Mouse (Mus musculus) MEL (cell line): ENCODE data around the gene Osbpl8.

Experiments
- BHLHE40 ChIP-seq: IDR thresholded peaks from 2 replicates; pipeline ENCODE4 v1.6.1; 2012; ENCODE audit warnings: low read depth, mild to moderate bottlenecking, inconsistent platforms, low read length, improper control_type of control experiment, borderline replicate concordance
- CTCF ChIP-seq, 3 experiments: IDR thresholded peaks in 2 of 3; conservative IDR thresholded peaks in 1 of 3; 2 replicates each; pipeline ENCODE4 v1.5.1; 2011 to 2012; ENCODE audit warnings: low read length in 3 of 3, low read depth in 2 of 3, mild to moderate bottlenecking in 2 of 3, improper control_type of control experiment in 1 of 3, inconsistent platforms in 1 of 3, mixed read lengths in 1 of 3, moderate library complexity in 1 of 3; ENCODE audit not compliant: control insufficient read depth in 1 of 3, insufficient read depth in 1 of 3, poor library complexity in 1 of 3, severe bottlenecking in 1 of 3
- E2F4 ChIP-seq: IDR thresholded peaks from 2 replicates; pipeline ENCODE4 v1.6.1; 2011; ENCODE audit warnings: low read depth, low read length, improper control_type of control experiment, borderline replicate concordance
- EP300 ChIP-seq, 2 experiments: IDR thresholded peaks; 2 replicates each; pipeline ENCODE4 v1.6.1; 2011; ENCODE audit warnings: improper control_type of control experiment in 2 of 2, low read length in 2 of 2, low read depth in 1 of 2, mild to moderate bottlenecking in 1 of 2
- HCFC1 ChIP-seq: IDR thresholded peaks from 2 replicates; pipeline ENCODE4 v1.6.1; 2012; ENCODE audit warnings: low read depth, mild to moderate bottlenecking, inconsistent platforms, low read length, improper control_type of control experiment, moderate library complexity
- MAX ChIP-seq: IDR thresholded peaks from 2 replicates; pipeline ENCODE4 v1.6.1; 2011; ENCODE audit warnings: low read length, improper control_type of control experiment
- POLR2A ChIP-seq, 2 experiments: IDR thresholded peaks; 2 replicates each; pipeline ENCODE4 v1.6.1; 2011 to 2012; ENCODE audit warnings: low read length in 2 of 2, mild to moderate bottlenecking in 2 of 2, control low read depth in 1 of 2, improper control_type of control experiment in 1 of 2, low read depth in 1 of 2, moderate library complexity in 1 of 2; ENCODE audit not compliant: control insufficient read depth in 1 of 2, insufficient read depth in 1 of 2, poor library complexity in 1 of 2
- UBTF ChIP-seq: IDR thresholded peaks from 2 replicates; pipeline ENCODE4 v1.6.1; 2012; ENCODE audit warnings: low read depth, mild to moderate bottlenecking, inconsistent platforms, low read length, improper control_type of control experiment, moderate library complexity, borderline replicate concordance; ENCODE audit not compliant: insufficient read depth
- USF1 ChIP-seq: IDR thresholded peaks from 2 replicates; pipeline ENCODE4 v1.6.1; 2014; ENCODE audit warnings: low read depth, mild to moderate bottlenecking, inconsistent platforms, low read length, improper control_type of control experiment, moderate library complexity

- TF ChIP-seq HCFC1: no peak
- no peak for TF ChIP-seq CTCF (IDR thresholded peaks at IDR 0.05 in 2 of 3, conservative IDR thresholded peaks at IDR 0.05 in 1 of 3; ENCODE audit: control insufficient read depth in 1 of 3, insufficient read depth in 1 of 3, low read depth in 2 of 3, low read length in 3 of 3, poor library complexity in 1 of 3, severe bottlenecking in 1 of 3)
- TF ChIP-seq BHLHE40: no peak
- no peak for TF ChIP-seq EP300 (IDR thresholded peaks at IDR 0.05; ENCODE audit: low read depth in 1 of 2, low read length in 2 of 2)
- no peak for TF ChIP-seq USF1
- TF ChIP-seq E2F4: no peak
- TF ChIP-seq POLR2A (IDR thresholded peaks at IDR 0.05; ENCODE audit: control insufficient read depth in 1 of 2, insufficient read depth in 1 of 2, low read depth in 1 of 2, low read length in 2 of 2, poor library complexity in 1 of 2): no peak
- TF ChIP-seq UBTF: no peak
- no peak for TF ChIP-seq MAX
Measured at GRCm38 (mm10) chr10:111189022-111189555, 24.5 kb downstream of the Osbpl8 start.
